Mouse (Mus musculus): ENCODE measurements around the gene Abo.
A peak's percentile ranks its signal among the peaks of the same experiment; 100 is the strongest.

Abo gene

DNA sequence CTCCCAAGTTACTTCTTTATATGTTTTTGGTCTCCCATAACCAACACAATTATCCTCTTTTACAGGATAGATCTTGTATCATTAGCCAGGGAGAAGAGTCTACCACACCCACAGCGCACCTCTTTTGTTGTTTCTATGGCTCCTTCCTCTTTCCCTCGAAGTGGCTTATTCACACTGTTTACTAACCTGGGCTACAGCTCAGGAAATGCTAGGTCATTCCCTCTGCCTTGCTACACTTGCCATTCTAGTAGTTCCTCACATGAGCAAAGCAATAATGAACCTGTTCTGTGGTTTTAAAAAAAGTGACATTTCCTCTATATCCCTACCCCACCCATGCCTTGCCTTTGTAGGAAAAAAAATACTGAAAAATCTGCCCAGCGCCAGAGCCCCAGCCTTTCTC is 1.9 kb downstream of the Abo start:
- no peak for DNase-seq

DNA sequence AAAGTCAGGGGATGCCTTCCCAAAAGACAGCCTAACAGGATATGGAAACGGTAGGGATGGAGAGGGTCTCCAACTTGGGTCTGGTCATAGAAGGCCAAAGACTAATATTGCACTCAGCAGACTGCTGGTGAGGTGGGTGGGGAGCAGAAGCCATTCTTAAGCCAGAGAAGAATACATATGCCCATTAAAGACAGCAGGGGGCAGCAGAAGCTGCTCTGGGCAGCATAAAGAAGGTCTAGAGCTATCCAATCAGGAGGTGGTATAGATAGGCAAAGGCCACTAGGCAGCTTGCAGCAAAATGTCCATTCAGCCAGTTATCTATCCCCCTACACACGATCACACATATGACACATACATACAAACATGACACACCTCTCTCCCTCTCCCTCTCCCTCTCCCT is 17.1 kb downstream of the Abo start:
- DNase-seq: peak; percentile 3

DNA sequence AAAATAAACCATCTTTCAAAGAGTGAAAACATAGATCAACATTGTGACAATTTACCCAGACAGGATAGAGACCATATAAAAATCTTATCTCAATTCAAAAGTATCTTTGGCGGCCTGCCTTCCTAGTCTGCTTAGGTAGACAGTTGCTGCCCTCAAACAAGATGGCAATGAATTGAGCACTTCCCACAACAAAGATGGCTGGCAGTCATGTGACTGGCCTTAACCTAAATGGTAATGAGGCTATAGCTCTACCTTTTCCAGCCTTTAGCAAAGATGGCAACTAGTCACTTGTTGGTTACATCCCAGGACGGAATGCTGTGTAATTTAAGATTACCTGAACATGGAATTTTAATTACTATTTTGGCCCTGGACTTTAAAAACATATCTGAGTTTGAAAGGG is 32.3 kb downstream of the Abo start:
- DNase-seq: no peak

DNA sequence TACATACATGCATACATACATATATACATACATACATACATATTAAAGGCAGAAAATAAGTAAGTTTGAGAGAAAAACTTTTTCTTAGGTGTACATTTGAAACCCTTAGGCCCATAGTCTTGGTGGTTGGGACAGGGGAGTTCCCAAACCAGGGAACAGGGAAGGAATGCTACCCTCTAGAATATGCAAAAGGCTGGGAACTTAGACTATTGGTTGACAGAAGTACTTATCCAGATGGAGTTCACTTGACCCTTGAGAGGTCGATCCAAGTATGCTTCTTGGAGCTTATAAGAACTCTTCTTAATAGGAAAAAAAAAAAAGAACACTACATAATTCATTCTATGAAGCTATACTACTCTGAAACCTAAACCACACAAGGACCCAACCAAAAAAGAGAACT is 36.7 kb downstream of the Abo start:
- DNase-seq: no peak

DNA sequence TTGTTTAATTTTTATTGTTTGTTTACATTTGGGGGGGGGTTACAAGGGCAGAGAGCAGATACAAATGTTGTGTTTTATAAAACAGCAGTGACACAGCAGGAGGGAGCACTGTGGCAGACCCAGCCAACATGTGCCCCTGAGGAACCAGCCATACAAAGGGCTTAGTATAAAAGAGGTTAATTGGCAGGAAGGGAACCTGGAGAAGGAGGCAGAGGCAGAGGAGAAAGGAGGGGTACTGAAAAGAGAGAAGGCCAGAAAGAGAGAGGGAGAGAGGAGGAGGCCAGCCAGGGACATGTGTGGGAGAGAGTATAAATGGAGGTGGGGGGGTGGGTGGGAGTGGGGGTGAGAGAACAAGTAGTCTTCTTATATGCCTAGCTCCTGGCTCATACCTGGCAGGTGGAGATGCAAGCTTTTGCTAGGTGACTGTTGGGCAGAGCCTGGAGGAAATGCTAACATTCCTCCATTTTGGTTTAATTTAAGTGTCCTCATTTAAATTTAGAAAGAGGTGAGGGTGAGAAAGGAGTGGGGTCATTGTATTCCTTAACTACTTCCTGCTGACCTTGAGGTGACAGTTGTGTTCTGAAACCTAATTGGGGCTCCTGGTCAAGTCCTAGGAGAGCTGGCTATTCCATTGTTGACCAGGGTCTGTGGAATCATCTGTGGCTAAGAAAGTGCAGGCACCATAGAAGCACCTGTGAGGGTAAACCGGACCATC is 37.4 kb downstream of the Abo start:
- DNase-seq: no peak

All from right cerebral cortex, adult 18-20 months (tissue).